8 mouse cellular contexts compared by ENCODE assay signal in genomic region chr13:52582506-52582877, GRCm38 (mm10). TPM values are rescaled to one million over a fixed set of nuclear protein-coding genes. Genes with fewer than 3 reads are reported as not detected.
DNase-seq lines count a peak whose midpoint lies in the region; ATAC-seq lines count a peak whose summit lies in the region.

No protein-coding gene starts in this region.

- H3K27me3 ChIP-seq in heart, embryonic 15.5 days, result no peaks in the 10 kb centered on the region
- peaks cover 8% of the 10 kb centered on the region for H3K27me3 ChIP-seq in hindbrain, embryonic 16.5 days (replicated peaks; ENCODE audit: control insufficient read depth, insufficient read depth, low read length)
- H3K27me3 ChIP-seq in midbrain, embryonic 13.5 days, result peaks cover 46% of the 10 kb centered on the region

- peak overlapping the region; percentile 73 for H3K27ac ChIP-seq in heart, embryonic 15.5 days
- peak overlapping the region; percentile 30 for H3K27ac ChIP-seq in brown adipose tissue, adult 24 weeks (replicated peaks; ENCODE audit: low read depth, low read length)
- H3K27ac ChIP-seq in hindbrain, embryonic 16.5 days (ENCODE audit: low read depth, low read length), result no peak overlapping the region
- no peak overlapping the region for H3K27ac ChIP-seq in midbrain, embryonic 13.5 days

- peak; percentile 26; the same call in 1 of the 2 replicates for ATAC-seq in heart, embryonic 15.5 days (replicated peaks; ENCODE audit: insufficient number of reproducible peaks, insufficient read depth, low FRiP score, low read depth)
- ATAC-seq in hindbrain, embryonic 16.5 days, result no peak
- no peak for ATAC-seq in midbrain, embryonic 13.5 days

- H3K4me1 ChIP-seq in heart, embryonic 15.5 days (replicated peaks), result peaks cover 16% of the 10 kb centered on the region
- no peaks in the 10 kb centered on the region for H3K4me1 ChIP-seq in brown adipose tissue, adult 24 weeks (ENCODE audit: control insufficient read depth, insufficient read depth, insufficient read length, low read length)
- H3K4me1 ChIP-seq in hindbrain, embryonic 16.5 days (ENCODE audit: control insufficient read depth, insufficient read depth, low read depth, low read length), result peaks cover 4% of the 10 kb centered on the region
- peaks cover 16% of the 10 kb centered on the region; the same call in 1 of the 2 replicates for H3K4me1 ChIP-seq in midbrain, embryonic 13.5 days (replicated peaks)

- H3K4me3 ChIP-seq in heart, embryonic 15.5 days, result peak overlapping the region; percentile 70
- peak overlapping the region; percentile 61 for H3K4me3 ChIP-seq in brown adipose tissue, adult 24 weeks (ENCODE audit: insufficient read depth, low read depth, low read length)
- H3K4me3 ChIP-seq in hindbrain, embryonic 16.5 days (ENCODE audit: low read length), result peak overlapping the region; percentile 54
- H3K4me3 ChIP-seq in midbrain, embryonic 13.5 days (replicated peaks), result peak overlapping the region; percentile 57

- intact Hi-C loops in heart, postnatal 25 days (cut with DNase I), result loop anchor here (2.0 kb wide), 1 partner anchor 20 kb away; no protein-coding TSS in a partner anchor
- intact Hi-C loops in left cerebral cortex, postnatal 25 days (cut with DNase I), result no loop called here

- DNase-seq in heart, postnatal 25 days (ENCODE audit: low spot score), result no peak
- DNase-seq in thymus, postnatal 4 days, result peak; percentile 57
- DNase-seq in left cerebral cortex, postnatal 25 days (ENCODE audit: low spot score in 2 of 2), result no peak
- DNase-seq in adrenal gland, adult 2 months, result no peak

- H3K36me3 ChIP-seq in heart, embryonic 15.5 days, result no peaks in the 10 kb centered on the region
- no peaks in the 10 kb centered on the region for H3K36me3 ChIP-seq in hindbrain, embryonic 16.5 days (ENCODE audit: control insufficient read depth, insufficient read depth, low read length)
- H3K36me3 ChIP-seq in midbrain, embryonic 13.5 days, result no peaks in the 10 kb centered on the region

- peak overlapping the region; percentile 75; the same call in 1 of the 2 replicates for H3K9ac ChIP-seq in heart, embryonic 15.5 days
- no peak overlapping the region for H3K9ac ChIP-seq in hindbrain, embryonic 16.5 days (ENCODE audit: low read depth, low read length)
- H3K9ac ChIP-seq in midbrain, embryonic 13.5 days (replicated peaks), result no peak overlapping the region

- no peaks in the 10 kb centered on the region for H3K9me3 ChIP-seq in heart, embryonic 15.5 days (replicated peaks)
- no peaks in the 10 kb centered on the region for H3K9me3 ChIP-seq in hindbrain, embryonic 16.5 days (ENCODE audit: control insufficient read depth, low read length)
- H3K9me3 ChIP-seq in midbrain, embryonic 13.5 days, result no peaks in the 10 kb centered on the region

- H3K4me2 ChIP-seq in heart, embryonic 15.5 days, result peak overlapping the region; percentile 93
- peak overlapping the region; percentile 90 for H3K4me2 ChIP-seq in hindbrain, embryonic 16.5 days (ENCODE audit: low read length)
- peak overlapping the region; percentile 97 for H3K4me2 ChIP-seq in midbrain, embryonic 13.5 days (replicated peaks)

- 24% methylated on average over 9 of the region's 9 CpGs for WGBS in heart, embryonic 15.5 days
- WGBS in hindbrain, embryonic 16.5 days, result 19% methylated on average over 9 of the region's 9 CpGs
- 19% methylated on average over 9 of the region's 9 CpGs for WGBS in midbrain, embryonic 13.5 days

RNA-seq across cellular contexts. Expression of gene Syk, which starts 0.5 kb away (rescaled TPM):
- 6.8 and 8.7 TPM in 2 replicates for polyA plus RNA-seq in heart, embryonic 15.5 days (2015; fragmentation: Nextera tagmentation; extraction: Ambion mirVana)
- 10 to 100 TPM; 16.3 to 18.6 TPM for total RNA-seq in heart, postnatal 25 days (2021)
- polyA plus RNA-seq in brown adipose tissue, adult 24 weeks (2012; ENCODE audit: insufficient read depth, insufficient read length, missing spikeins), result 2.7 and 3.8 TPM in 2 replicates
- polyA plus RNA-seq in hindbrain, embryonic 16.5 days (2015; fragmentation: Nextera tagmentation; extraction: Ambion mirVana), result 1.1 and 1.4 TPM in 2 replicates
- polyA plus RNA-seq in midbrain, embryonic 13.5 days (2015; fragmentation: Nextera tagmentation; extraction: Ambion mirVana), result 1.1 and 1.5 TPM in 2 replicates
- 1 to 10 TPM; 2.8 to 3.9 TPM for total RNA-seq in left cerebral cortex, postnatal 25 days (2021)
- total RNA-seq in adrenal gland, adult 2 months (2021), result 1 to 10 TPM; 5.1 to 5.8 TPM
- 1.6 and 1.8 TPM in 2 replicates for polyA plus RNA-seq in adrenal gland, adult 2 months (2012; rRNA removed)

RNA-seq across cellular contexts. Expression of gene Diras2, which starts 51.4 kb away (rescaled TPM):
- 0.33 and 1.1 TPM in 2 replicates for polyA plus RNA-seq in heart, embryonic 15.5 days (2015; fragmentation: Nextera tagmentation; extraction: Ambion mirVana)
- total RNA-seq in heart, postnatal 25 days (2021), result under 1 TPM; 0.11 to 0.26 TPM
- 0.28 TPM in 1 of 2 replicates, not detected in the other for polyA plus RNA-seq in brown adipose tissue, adult 24 weeks (2012; ENCODE audit: insufficient read depth, insufficient read length, missing spikeins)
- 6.2 and 7.9 TPM in 2 replicates for polyA plus RNA-seq in hindbrain, embryonic 16.5 days (2015; fragmentation: Nextera tagmentation; extraction: Ambion mirVana)
- polyA plus RNA-seq in midbrain, embryonic 13.5 days (2015; fragmentation: Nextera tagmentation; extraction: Ambion mirVana), result 1.6 and 1.8 TPM in 2 replicates
- total RNA-seq in left cerebral cortex, postnatal 25 days (2021), result 100 to 1,000 TPM; 169 to 177 TPM
- total RNA-seq in adrenal gland, adult 2 months (2021), result 1 to 10 TPM; 3.7 to 5.8 TPM
- polyA plus RNA-seq in adrenal gland, adult 2 months (2012; rRNA removed), result 2.3 and 3.5 TPM in 2 replicates

Comparison
In these comparisons a context has a peak if more than half of its experiments do, and no peak if none do; other contexts are left out.
1. H3K27ac ChIP-seq: peak in heart, embryonic 15.5 days (single experiment) and brown adipose tissue, adult 24 weeks (single experiment); none in hindbrain, embryonic 16.5 days (single experiment) and midbrain, embryonic 13.5 days (single experiment).
2. Peak in every context shown above with its lines, with median percentiles within 50 percentile points of each other: H3K4me2 ChIP-seq and H3K4me3 ChIP-seq.